8 mouse cellular contexts compared by ENCODE assay signal in genomic region chr13:67813710-67814660, GRCm38 (mm10). TPM values are rescaled to one million over a fixed set of nuclear protein-coding genes. Genes with fewer than 3 reads are reported as not detected.
DNase-seq lines count a peak whose midpoint lies in the region; ATAC-seq and TF ChIP-seq lines count a peak whose summit lies in the region.

TSS of gene Zfp273 (plus strand) at chr13:67813740.

- TF ChIP-seq CTCF in brain, embryonic 14.5 days (IDR thresholded peaks at IDR 0.05; ENCODE audit: borderline replicate concordance, extremely low read depth, insufficient read depth, insufficient read length) = no peak
- TF ChIP-seq CTCF in kidney, postnatal 0 days (IDR thresholded peaks at IDR 0.05; ENCODE audit: low read depth) = no peak

- H3K4me3 ChIP-seq in erythroblast, embryonic 14.5 days (replicated peaks) = peak within 1 kb of the TSS; percentile 67
- H3K4me3 ChIP-seq in heart, embryonic 12.5 days = peak within 1 kb of the TSS; percentile 96
- peak within 1 kb of the TSS; percentile 80 for H3K4me3 ChIP-seq in kidney, postnatal 0 days (replicated peaks; ENCODE audit: low read depth, low read length)
- H3K4me3 ChIP-seq in liver, embryonic 11.5 days (ENCODE audit: low read depth, low read length) = peak within 1 kb of the TSS; percentile 83
- H3K4me3 ChIP-seq in stomach, embryonic 14.5 days (ENCODE audit: low read depth, low read length) = peak within 1 kb of the TSS; percentile 85

- H3K4me2 ChIP-seq in heart, embryonic 12.5 days = peak within 1 kb of the TSS; percentile 81
- peak within 1 kb of the TSS; percentile 69 for H3K4me2 ChIP-seq in kidney, postnatal 0 days (ENCODE audit: low read length)
- H3K4me2 ChIP-seq in liver, embryonic 11.5 days = peak within 1 kb of the TSS; percentile 68
- H3K4me2 ChIP-seq in stomach, embryonic 14.5 days (replicated peaks; ENCODE audit: low read depth, low read length) = peak within 1 kb of the TSS; percentile 64

- peaks cover 2% of the 10 kb centered on the region for H3K4me1 ChIP-seq in erythroblast, embryonic 14.5 days (ENCODE audit: control insufficient read depth)
- H3K4me1 ChIP-seq in heart, embryonic 12.5 days (replicated peaks) = 0 out of 2 replicates have a peak, but pooled peaks cover 3% of the 10 kb centered on the region
- H3K4me1 ChIP-seq in kidney, postnatal 0 days (replicated peaks; ENCODE audit: insufficient read depth, low read length) = no peaks in the 10 kb centered on the region
- no peaks in the 10 kb centered on the region for H3K4me1 ChIP-seq in liver, embryonic 11.5 days (replicated peaks; ENCODE audit: control insufficient read depth, insufficient read depth, low read length)
- no peaks in the 10 kb centered on the region for H3K4me1 ChIP-seq in stomach, embryonic 14.5 days (ENCODE audit: control insufficient read depth, insufficient read depth, low read length)

- H3K27ac ChIP-seq in heart, embryonic 12.5 days (ENCODE audit: poor library complexity, severe bottlenecking) = peak within 1 kb of the TSS; percentile 90
- H3K27ac ChIP-seq in kidney, postnatal 0 days = peak within 1 kb of the TSS; percentile 82
- peak within 1 kb of the TSS; percentile 71 for H3K27ac ChIP-seq in liver, embryonic 11.5 days (ENCODE audit: low read depth, low read length)
- H3K27ac ChIP-seq in stomach, embryonic 14.5 days (ENCODE audit: low read length) = peak within 1 kb of the TSS; percentile 87

- peak; percentile 96 for ATAC-seq in heart, embryonic 12.5 days (ENCODE audit: insufficient number of reproducible peaks, low FRiP score)
- peak; percentile 96 for ATAC-seq in kidney, postnatal 0 days (replicated peaks; ENCODE audit: low FRiP score, low read depth)
- peak; percentile 93 for ATAC-seq in liver, embryonic 11.5 days (replicated peaks; ENCODE audit: low FRiP score)
- ATAC-seq in stomach, embryonic 14.5 days (ENCODE audit: insufficient number of reproducible peaks, insufficient read depth, low FRiP score, low read depth) = peak; percentile 95

- no peak for TF ChIP-seq POLR2A in brain, embryonic 14.5 days (IDR thresholded peaks at IDR 0.05; ENCODE audit: borderline replicate concordance, extremely low read depth, insufficient read depth, insufficient read length, poor library complexity, severe bottlenecking)

- no peaks in the 10 kb centered on the region for H3K27me3 ChIP-seq in erythroblast, embryonic 14.5 days (ENCODE audit: control insufficient read depth)
- H3K27me3 ChIP-seq in heart, embryonic 12.5 days (replicated peaks) = no peaks in the 10 kb centered on the region
- no peaks in the 10 kb centered on the region for H3K27me3 ChIP-seq in kidney, postnatal 0 days (ENCODE audit: insufficient read depth, low read length)
- no peaks in the 10 kb centered on the region for H3K27me3 ChIP-seq in liver, embryonic 11.5 days (replicated peaks; ENCODE audit: control insufficient read depth, insufficient read depth, low read length)
- no peaks in the 10 kb centered on the region for H3K27me3 ChIP-seq in stomach, embryonic 14.5 days (ENCODE audit: control insufficient read depth, insufficient read depth, low read length)

- DNase-seq in CD4-positive helper T cell, adult 2 months (ENCODE audit: low read depth, low spot score) = peak; percentile 85
- peak; percentile 95 for DNase-seq in brain, embryonic 14.5 days (ENCODE audit: low read depth)
- peak; percentile 95 for DNase-seq in kidney, postnatal 0 days (ENCODE audit: low spot score)
- DNase-seq in liver, embryonic 11.5 days (ENCODE audit: low spot score) = peak; percentile 89
- peak; percentile 85 for DNase-seq in naive thymus-derived CD4-positive, alpha-beta T cell, adult 2 months (ENCODE audit: low read depth)

- H3K9ac ChIP-seq in heart, embryonic 12.5 days = peak within 1 kb of the TSS; percentile 76
- H3K9ac ChIP-seq in kidney, postnatal 0 days (ENCODE audit: low read depth, low read length) = peak within 1 kb of the TSS; percentile 66
- H3K9ac ChIP-seq in liver, embryonic 11.5 days (ENCODE audit: low read depth, low read length) = peak within 1 kb of the TSS; percentile 72
- H3K9ac ChIP-seq in stomach, embryonic 14.5 days (replicated peaks; ENCODE audit: low read depth, low read length) = peak within 1 kb of the TSS; percentile 45

- peaks cover 12% of the 10 kb centered on the region for H3K9me3 ChIP-seq in erythroblast, embryonic 14.5 days (ENCODE audit: control insufficient read depth, low read length)
- H3K9me3 ChIP-seq in heart, embryonic 12.5 days (replicated peaks) = peaks cover 6% of the 10 kb centered on the region; the same call in 1 of the 2 replicates
- 0 out of 2 replicates have a peak, but pooled peaks cover 2% of the 10 kb centered on the region for H3K9me3 ChIP-seq in kidney, postnatal 0 days (replicated peaks; ENCODE audit: low read length)
- H3K9me3 ChIP-seq in liver, embryonic 11.5 days (ENCODE audit: control insufficient read depth, low read length) = no peaks in the 10 kb centered on the region
- no peaks in the 10 kb centered on the region for H3K9me3 ChIP-seq in stomach, embryonic 14.5 days (ENCODE audit: control insufficient read depth, low read depth, low read length)

- 4% methylated on average over 31 of the region's 31 CpGs for WGBS in heart, embryonic 12.5 days
- 4% methylated on average over 31 of the region's 31 CpGs for WGBS in kidney, postnatal 0 days
- 5% methylated on average over 31 of the region's 31 CpGs for WGBS in liver, embryonic 11.5 days
- WGBS in stomach, embryonic 14.5 days = 3% methylated on average over 31 of the region's 31 CpGs

- H3K36me3 ChIP-seq in erythroblast, embryonic 14.5 days (ENCODE audit: control insufficient read depth) = no peaks in the 10 kb centered on the region
- peaks cover 16% of the 10 kb centered on the region; the same call in 1 of the 2 replicates for H3K36me3 ChIP-seq in heart, embryonic 12.5 days
- H3K36me3 ChIP-seq in kidney, postnatal 0 days (ENCODE audit: insufficient read depth, low read length) = no peaks in the 10 kb centered on the region
- H3K36me3 ChIP-seq in liver, embryonic 11.5 days (ENCODE audit: control insufficient read depth, insufficient read depth, low read length) = no peaks in the 10 kb centered on the region
- H3K36me3 ChIP-seq in stomach, embryonic 14.5 days (ENCODE audit: control insufficient read depth, insufficient read depth, low read length) = no peaks in the 10 kb centered on the region

RNA-seq across cellular contexts. Expression of gene Zfp273, which starts in this region (rescaled TPM):
- 4.7 and 5.8 TPM in 2 replicates for polyA plus RNA-seq in brain, embryonic 14.5 days (2012; rRNA removed)
- not detected in 2 replicates for polyA plus RNA-seq in erythroblast, embryonic 14.5 days (2012)
- 3.6 and 4.3 TPM in 2 replicates for polyA plus RNA-seq in heart, embryonic 12.5 days (2016; fragmentation: Nextera tagmentation; extraction: Ambion mirVana)
- 6.9 and 7.1 TPM in 2 replicates for polyA plus RNA-seq in kidney, postnatal 0 days (2015; fragmentation: Nextera tagmentation; extraction: Ambion mirVana)
- 3.6 and 4.0 TPM in 2 replicates for polyA plus RNA-seq in liver, embryonic 11.5 days (2014; fragmentation: Nextera tagmentation; extraction: Ambion mirVana)
- polyA plus RNA-seq in stomach, embryonic 14.5 days (2014; fragmentation: Nextera tagmentation; extraction: Ambion mirVana) = 6.7 and 9.1 TPM in 2 replicates

Comparison
In these comparisons a context has a peak if more than half of its experiments do, and no peak if none do; other contexts are left out.
1. Peak in every context shown above with its lines: DNase-seq, ATAC-seq, H3K4me3 ChIP-seq and H3K27ac ChIP-seq.